Mouse (Mus musculus) forebrain, postnatal 0 days (tissue): ENCODE results near the gene Satb1. TPM values are rescaled to one million over a fixed set of nuclear protein-coding genes. Genes with fewer than 3 reads are reported as not detected.

Experiments
- ATAC-seq: fragments of 200-750 bp; cut with Nextera tagmentation; 2 replicates; pipeline ENCODE4 v1.8.0; 2017; ENCODE audit warnings: mild to moderate bottlenecking, moderate library complexity
- DNase-seq: peaks from one replicate; pipeline ENCODE4 v3.0.0-alpha.2; 2015
- H3K27ac ChIP-seq: fragments of 300-500 bp; sonication (generic); 2 replicates; pipeline ENCODE4 v1.5.1; 2014; ENCODE audit warnings: low read depth, mild to moderate bottlenecking, antibody characterized with exemption, low read length, moderate library complexity, mixed read lengths
- H3K27me3 ChIP-seq: fragments of 300-500 bp; sonication (generic); 2 replicates; pipeline ENCODE4 v1.6.1; 2014; ENCODE audit warnings: mild to moderate bottlenecking, low read length, mixed read lengths; ENCODE audit not compliant: insufficient read depth
- H3K36me3 ChIP-seq: fragments of 300-500 bp; sonication (generic); 2 replicates; pipeline ENCODE4 v1.6.1; 2014; ENCODE audit warnings: mild to moderate bottlenecking, moderate library complexity; ENCODE audit not compliant: insufficient read depth
- H3K4me1 ChIP-seq: fragments of 300-500 bp; sonication (generic); 2 replicates; pipeline ENCODE4 v1.6.1; 2014; ENCODE audit warnings: antibody characterized with exemption; ENCODE audit not compliant: insufficient read depth
- H3K4me2 ChIP-seq: fragments of 300-500 bp; sonication (generic); 2 replicates; pipeline ENCODE4 v1.6.1; 2014; ENCODE audit warnings: low read depth, mild to moderate bottlenecking, moderate library complexity
- H3K4me3 ChIP-seq: fragments of 300-500 bp; sonication (generic); 2 replicates; pipeline ENCODE4 v1.5.1; 2014; ENCODE audit warnings: low read depth, low read length, mixed read lengths
- H3K9ac ChIP-seq: fragments of 300-500 bp; sonication (generic); 2 replicates; pipeline ENCODE4 v1.6.1; 2014; ENCODE audit warnings: mild to moderate bottlenecking
- H3K9me3 ChIP-seq: fragments of 300-500 bp; sonication (generic); 2 replicates; pipeline ENCODE4 v1.6.1; 2016; ENCODE audit warnings: low read length
- CTCF ChIP-seq: sonication (generic); IDR thresholded peaks from 2 replicates; pipeline ENCODE4 v1.5.1; 2016; ENCODE audit warnings: antibody characterized with exemption, control low read depth, low read depth
- WGBS: fragments of 180-500 bp; shearing (Covaris S2); extraction: QIAGEN DNeasy Blood & Tissue Kit; methylation state at CpG from one replicate; pipeline ENCODE4 v1.1.7; 2014; 5-methylcytosine and 5-hydroxymethylcytosine counted together
- polyA plus RNA-seq: library from polyadenylated mRNA; unstranded; fragments of >200 nt; fragmentation: Nextera tagmentation; extraction: Ambion mirVana; gene quantifications from 2 replicates; pipeline ENCODE4 v1.2.1, GENCODE M21; 2015
- total RNA-seq: library from RNA; depleted of rRNA; stranded (reverse); fragments of >200 nt; gene quantifications from 2 replicates; pipeline ENCODE4 v1.2.3, GENCODE M21; 2014

The Satb1 gene
- total and polyA plus RNA-seq, 2 experiments from 2014 or later = 26.8 to 48.5 TPM

DNA sequence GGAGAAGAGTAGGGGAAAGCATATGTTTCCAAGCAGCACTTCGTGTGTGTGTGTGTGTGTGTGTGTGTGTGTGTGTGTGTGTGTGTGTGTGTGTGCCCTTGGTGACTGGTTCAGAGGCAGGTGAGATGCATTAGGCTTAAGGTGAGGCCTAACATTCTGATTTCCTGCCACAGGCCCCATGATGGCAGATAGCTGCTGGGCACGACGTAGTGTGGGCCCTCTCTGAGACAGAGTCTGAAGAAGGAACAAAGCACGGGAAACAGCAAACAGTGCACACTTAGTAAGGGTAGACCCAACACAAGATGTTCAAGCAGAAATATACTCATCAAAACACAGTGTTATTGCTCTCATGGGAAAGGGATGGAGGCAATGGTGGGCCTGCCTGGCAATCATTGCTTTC is 24.5 kb upstream of the Satb1 start:
- H3K9me3 ChIP-seq = no peaks in the 10 kb centered on the region
- no peak overlapping the region for H3K4me3 ChIP-seq
- no peak overlapping the region for H3K9ac ChIP-seq
- TF ChIP-seq CTCF = no peak
- H3K27me3 ChIP-seq = no peaks in the 10 kb centered on the region
- ATAC-seq (no peak), DNase-seq (no peak)
- H3K36me3 ChIP-seq = no peaks in the 10 kb centered on the region
- 94% methylated on average over 4 of the region's 4 CpGs for WGBS
- no peak overlapping the region for H3K27ac ChIP-seq
- H3K4me1 ChIP-seq = no peaks in the 10 kb centered on the region
- no peak overlapping the region for H3K4me2 ChIP-seq

DNA sequence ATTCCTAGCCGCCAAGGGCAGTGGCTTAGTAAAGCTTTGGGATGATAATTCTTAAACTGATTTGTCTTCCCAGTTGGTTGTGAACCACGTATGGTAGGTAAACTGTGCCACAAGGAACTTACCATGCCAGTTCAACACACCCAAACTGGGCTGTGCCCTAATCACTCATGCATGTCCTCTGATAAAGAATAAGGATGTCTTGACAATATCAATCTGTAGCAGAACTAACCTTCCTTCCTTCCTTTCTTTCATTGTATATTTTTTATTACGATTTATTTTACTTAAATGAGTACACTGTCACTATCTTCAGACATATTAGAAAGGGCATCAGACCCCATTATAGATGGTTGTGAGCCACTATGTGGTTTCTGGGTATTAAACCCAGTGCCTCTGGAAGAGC is 23.2 kb upstream of the Satb1 start:
- no peak for ATAC-seq
- no peaks in the 10 kb centered on the region for H3K9me3 ChIP-seq
- 85% methylated on average over 3 of the region's 3 CpGs for WGBS
- no peak overlapping the region for H3K4me2 ChIP-seq
- no peaks in the 10 kb centered on the region for H3K4me1 ChIP-seq
- H3K4me3 ChIP-seq = no peak overlapping the region
- TF ChIP-seq CTCF = no peak
- H3K27ac ChIP-seq = no peak overlapping the region
- no peaks in the 10 kb centered on the region for H3K27me3 ChIP-seq
- DNase-seq = no peak
- no peaks in the 10 kb centered on the region for H3K36me3 ChIP-seq
- no peak overlapping the region for H3K9ac ChIP-seq

DNA sequence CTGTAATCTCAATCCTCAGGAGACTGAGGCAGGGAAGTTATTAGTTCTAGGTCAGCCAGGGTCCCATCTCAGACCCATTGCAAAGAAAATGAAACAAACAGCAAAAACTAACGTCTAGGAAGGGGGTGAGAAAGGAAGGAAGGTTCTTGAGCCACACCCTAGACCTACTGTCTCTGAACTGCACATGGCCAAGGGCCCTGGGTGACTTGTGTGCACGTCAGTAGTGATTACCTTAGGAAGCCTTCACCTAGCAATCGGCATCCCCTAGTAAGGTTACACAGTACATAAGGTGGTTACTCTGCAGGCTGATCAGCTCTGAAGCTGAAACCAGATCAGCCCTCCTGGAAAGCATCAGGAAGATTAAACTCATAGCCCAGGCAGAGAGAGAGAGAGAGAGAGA is 22.2 kb upstream of the Satb1 start:
- DNase-seq = no peak
- Histone ChIP-seq H3K4me2 (no peak overlapping the region), H3K36me3 (no peaks in the 10 kb centered on the region), H3K9me3 (no peaks in the 10 kb centered on the region), H3K4me3 (no peak overlapping the region), H3K4me1 (no peaks in the 10 kb centered on the region), H3K27ac (no peak overlapping the region), H3K27me3 (no peaks in the 10 kb centered on the region), H3K9ac (no peak overlapping the region)
- ATAC-seq = no peak
- 87% methylated on average over 3 of the region's 3 CpGs for WGBS
- no peak for TF ChIP-seq CTCF

DNA sequence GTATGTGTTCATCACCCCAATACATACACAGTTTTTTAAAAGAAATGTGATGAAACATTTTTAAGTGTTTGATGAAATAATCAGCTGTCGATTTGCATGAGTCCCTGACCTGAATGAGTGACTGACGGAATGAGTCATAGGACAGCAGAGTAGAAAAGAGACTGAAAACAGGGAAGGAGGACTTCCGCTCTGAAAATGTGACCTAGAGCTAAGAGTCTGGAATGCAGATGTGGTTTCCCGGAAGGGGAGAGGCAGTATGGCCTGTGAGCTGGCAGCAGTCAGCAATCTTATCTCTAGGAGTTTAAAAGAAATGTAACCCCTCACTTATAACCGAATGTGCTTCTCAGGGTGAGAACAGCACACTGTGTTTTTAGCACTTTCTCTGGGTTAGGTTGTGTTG is 20.9 kb upstream of the Satb1 start:
- no peaks in the 10 kb centered on the region for H3K36me3 ChIP-seq
- no peak for DNase-seq
- ATAC-seq = no peak
- no peak overlapping the region for H3K4me3 ChIP-seq
- H3K9ac ChIP-seq = no peak overlapping the region
- H3K9me3 ChIP-seq = no peaks in the 10 kb centered on the region
- TF ChIP-seq CTCF = no peak
- H3K27ac ChIP-seq = no peak overlapping the region
- 87% methylated on average over 5 of the region's 5 CpGs for WGBS
- no peaks in the 10 kb centered on the region for H3K27me3 ChIP-seq
- H3K4me1 ChIP-seq = no peaks in the 10 kb centered on the region
- H3K4me2 ChIP-seq = no peak overlapping the region

DNA sequence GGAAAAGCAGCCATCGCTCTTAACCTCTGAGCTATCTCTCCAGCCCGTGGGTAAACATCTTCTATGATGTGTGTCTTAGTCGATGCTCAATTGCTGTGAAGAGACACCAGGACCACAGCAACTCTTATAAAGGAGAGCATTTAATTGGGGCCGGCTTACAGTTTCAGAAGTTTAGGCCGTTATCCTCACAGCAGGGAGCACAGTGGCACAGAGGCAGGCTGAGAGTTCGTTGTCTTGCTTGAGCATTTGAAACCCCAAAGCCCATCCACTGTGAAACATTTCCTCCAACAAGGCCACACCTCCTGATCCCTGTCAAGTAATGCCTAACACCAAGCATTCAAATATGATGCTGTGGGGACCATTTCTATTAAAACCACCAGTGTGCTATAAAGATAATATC is 7.5 kb upstream of the Satb1 start:
- Histone ChIP-seq H3K9me3 (no peaks in the 10 kb centered on the region), H3K9ac (no peak overlapping the region), H3K4me1 (no peaks in the 10 kb centered on the region), H3K4me2 (no peak overlapping the region), H3K27me3 (no peaks in the 10 kb centered on the region), H3K36me3 (no peaks in the 10 kb centered on the region), H3K4me3 (no peak overlapping the region), H3K27ac (no peak overlapping the region)
- DNase-seq (no peak), ATAC-seq (no peak)
- WGBS = 41% methylated on average over 6 of the region's 6 CpGs
- no peak for TF ChIP-seq CTCF

DNA sequence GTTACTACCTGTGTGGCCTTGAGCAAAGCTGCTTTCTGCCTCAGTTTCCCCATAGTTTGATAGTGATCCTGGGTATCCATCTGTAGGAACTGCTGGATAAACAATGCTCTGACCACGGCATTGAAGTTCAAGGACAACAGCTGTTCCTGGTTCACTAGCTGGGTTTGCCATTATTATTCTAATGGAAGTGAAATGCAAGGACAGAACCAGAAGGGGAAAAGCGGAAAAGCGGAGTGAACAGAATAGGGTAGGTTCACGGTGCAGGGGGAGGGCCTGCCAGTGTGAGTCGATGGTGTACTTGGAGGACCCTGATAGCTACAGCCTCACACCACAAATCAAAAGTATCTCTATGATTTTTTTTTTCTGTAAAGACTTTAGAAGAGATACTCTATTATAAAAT is 6.4 kb upstream of the Satb1 start:
- no peak overlapping the region for H3K27ac ChIP-seq
- no peak for TF ChIP-seq CTCF
- no peak for DNase-seq

DNA sequence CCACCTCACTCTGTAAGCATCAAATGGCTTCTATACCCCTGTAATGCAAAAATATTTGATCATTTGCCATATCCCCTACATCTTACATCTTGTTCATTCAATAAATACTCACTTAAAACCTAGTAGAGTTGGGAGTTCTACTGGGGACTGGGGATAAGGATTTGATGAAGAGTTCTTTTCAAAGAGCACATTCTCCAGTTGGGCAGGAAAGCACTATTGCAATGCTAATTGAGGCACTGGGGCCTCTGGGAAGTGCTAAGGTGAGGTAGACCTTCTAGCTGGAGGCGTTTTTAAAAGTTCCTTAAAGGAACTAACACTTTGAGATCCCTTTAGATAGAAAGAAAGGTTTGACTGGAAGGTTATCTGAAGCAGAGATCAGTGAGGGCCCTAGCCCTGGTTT is 3.8 kb upstream of the Satb1 start:
- no peak for TF ChIP-seq CTCF
- Histone ChIP-seq H3K9me3 (no peaks in the 10 kb centered on the region), H3K4me3 (no peak overlapping the region), H3K4me2 (no peak overlapping the region), H3K4me1 (peaks cover 9% of the 10 kb centered on the region; the same call in 1 of the 2 replicates), H3K27ac (no peak overlapping the region), H3K36me3 (no peaks in the 10 kb centered on the region), H3K9ac (no peak overlapping the region), H3K27me3 (no peaks in the 10 kb centered on the region; the same call in 1 of the 2 replicates)
- WGBS = 24% methylated on average over 1 of the region's 1 CpGs
- ATAC-seq = no peak
- no peak for DNase-seq

More for the DNA sequence above, 6.4 kb upstream of the Satb1 start:
- WGBS = 74% methylated on average over 5 of the region's 5 CpGs
- Histone ChIP-seq H3K9ac (no peak overlapping the region), H3K9me3 (no peaks in the 10 kb centered on the region), H3K4me2 (no peak overlapping the region), H3K36me3 (no peaks in the 10 kb centered on the region), H3K4me3 (no peak overlapping the region), H3K4me1 (no peaks in the 10 kb centered on the region), H3K27me3 (no peaks in the 10 kb centered on the region)
- no peak for ATAC-seq

DNA sequence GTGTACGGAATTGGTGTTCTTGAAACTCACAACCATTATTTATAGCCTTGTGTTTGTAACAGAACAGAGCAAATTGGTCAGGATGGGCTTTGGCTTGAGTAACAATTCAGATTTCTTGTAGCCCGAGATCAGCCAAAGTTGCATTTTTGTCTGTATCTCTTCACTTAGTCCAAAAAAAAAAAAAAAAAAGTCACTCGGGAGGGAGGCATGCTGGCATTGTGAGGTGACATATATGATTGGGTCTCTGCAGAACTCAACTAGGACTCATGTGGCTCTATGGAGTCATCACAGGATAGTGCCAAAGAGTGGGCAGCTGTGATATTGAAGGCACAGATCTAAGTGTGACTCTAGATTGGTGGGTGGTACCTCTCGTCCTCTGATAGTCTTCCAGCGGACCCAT is 3.2 kb upstream of the Satb1 start:
- Histone ChIP-seq H3K9ac (no peak overlapping the region), H3K36me3 (no peaks in the 10 kb centered on the region), H3K4me2 (no peak overlapping the region), H3K27ac (no peak overlapping the region), H3K4me1 (peaks cover 12% of the 10 kb centered on the region; the same call in 1 of the 2 replicates), H3K9me3 (no peaks in the 10 kb centered on the region), H3K27me3 (peaks cover 6% of the 10 kb centered on the region), H3K4me3 (no peak overlapping the region)
- 90% methylated on average over 5 of the region's 5 CpGs for WGBS
- DNase-seq (no peak), ATAC-seq (no peak)
- no peak for TF ChIP-seq CTCF
